Mouse (Mus musculus) intestine, embryonic 14.5 days (tissue): Measurements from ENCODE around the gene Olfr1336. TPM values are rescaled to one million over a fixed set of nuclear protein-coding genes. Genes with fewer than 3 reads are reported as not detected.
"Not testable (repeated sequence)": the region's sequence is repeated elsewhere in the genome, so short reads cannot be mapped to it uniquely, and the experiment has no call there.

Experiments
- ATAC-seq: fragments of 200-750 bp; cut with Nextera tagmentation; replicated peaks from 2 replicates; pipeline ENCODE4 v1.8.0; 2017; ENCODE audit warnings: low read depth, moderate number of reproducible peaks, moderate TSS enrichment, moderate library complexity; ENCODE audit not compliant: low FRiP score, low TSS enrichment
- DNase-seq: peaks from one replicate; pipeline ENCODE4 v3.0.0-alpha.2; 2018; ENCODE audit warnings: low spot score
- H3K27ac ChIP-seq: fragments of 300-500 bp; sonication (generic); 2 replicates; pipeline ENCODE4 v1.5.1; 2014; ENCODE audit warnings: low read depth, mild to moderate bottlenecking, control low read depth
- H3K27me3 ChIP-seq: fragments of 300-500 bp; sonication (generic); replicated peaks from 2 replicates; pipeline ENCODE4 v1.6.1; 2014; ENCODE audit warnings: low read length, control low read depth; ENCODE audit not compliant: control insufficient read depth, insufficient read depth
- H3K36me3 ChIP-seq: fragments of 300-500 bp; sonication (generic); 2 replicates; pipeline ENCODE4 v1.6.1; 2014; ENCODE audit warnings: low read length, control low read depth; ENCODE audit not compliant: control insufficient read depth, insufficient read depth
- H3K4me1 ChIP-seq: fragments of 300-500 bp; sonication (generic); replicated peaks from 2 replicates; pipeline ENCODE4 v1.6.1; 2014; ENCODE audit warnings: low read length, control low read depth, mixed read lengths; ENCODE audit not compliant: control insufficient read depth, insufficient read depth
- H3K4me2 ChIP-seq: fragments of 300-500 bp; sonication (generic); 2 replicates; pipeline ENCODE4 v1.6.1; 2014; ENCODE audit warnings: low read length
- H3K4me3 ChIP-seq: fragments of 300-500 bp; sonication (generic); 2 replicates; pipeline ENCODE4 v1.5.1; 2014; ENCODE audit warnings: low read depth, low read length, control low read depth, mixed read lengths
- H3K9ac ChIP-seq: fragments of 300-500 bp; sonication (generic); 2 replicates; pipeline ENCODE4 v1.6.1; 2014; ENCODE audit warnings: mild to moderate bottlenecking, low read length
- H3K9me3 ChIP-seq: fragments of 300-500 bp; sonication (generic); 2 replicates; pipeline ENCODE4 v1.6.1; 2016; ENCODE audit warnings: low read length, control low read depth; ENCODE audit not compliant: control insufficient read depth
- WGBS: fragments of 180-500 bp; shearing (Covaris S2); extraction: QIAGEN DNeasy Blood & Tissue Kit; methylation state at CpG from one replicate; pipeline ENCODE4 v1.1.7; 2014; 5-methylcytosine and 5-hydroxymethylcytosine counted together
- polyA plus RNA-seq: library from polyadenylated mRNA; unstranded; fragments of >200 nt; fragmentation: Nextera tagmentation; extraction: Ambion mirVana; gene quantifications from 2 replicates; pipeline ENCODE4 v1.2.1, GENCODE M21; 2014

Olfr1336 gene
- polyA plus RNA-seq, 1 experiment from 2014 or later, result not detected

GRCm38 (mm10) chr7:6447771-6448170 is 8.2 kb upstream of the Olfr1336 start:
- H3K9me3 ChIP-seq, result no peaks in the 10 kb centered on the region
- DNase-seq, result no peak
- H3K4me3 ChIP-seq, result no peak overlapping the region
- no peak overlapping the region for H3K4me2 ChIP-seq
- no peaks in the 10 kb centered on the region for H3K36me3 ChIP-seq
- no peaks in the 10 kb centered on the region for H3K4me1 ChIP-seq
- no peak overlapping the region for H3K9ac ChIP-seq
- H3K27me3 ChIP-seq, result no peaks in the 10 kb centered on the region
- no peak overlapping the region for H3K27ac ChIP-seq
- 85% methylated on average over 5 of the region's 5 CpGs for WGBS
- ATAC-seq, result no peak

- 41% methylated on average over 3 of the region's 3 CpGs for WGBS
- no peaks in the 10 kb centered on the region for H3K27me3 ChIP-seq
- H3K4me3 ChIP-seq, result no peak overlapping the region
- H3K4me1 ChIP-seq, result no peaks in the 10 kb centered on the region
- no peaks in the 10 kb centered on the region for H3K9me3 ChIP-seq
- ATAC-seq, result no peak
- H3K4me2 ChIP-seq, result no peak overlapping the region
- DNase-seq, result no peak
- no peaks in the 10 kb centered on the region for H3K36me3 ChIP-seq
- H3K27ac ChIP-seq, result no peak overlapping the region
- H3K9ac ChIP-seq, result no peak overlapping the region
Measured at GRCm38 (mm10) chr7:6456399-6456798, 431 bp downstream of the Olfr1336 start.

GRCm38 (mm10) chr7:6466951-6467350 is 11.0 kb downstream of the Olfr1336 start, which contains the start of gene Olfr1346:
Olfr1346 (plus strand) TSS chr7:6467101.
- Histone ChIP-seq H3K9ac (no peak within 1 kb of the TSS), H3K4me1 (no peaks in the 10 kb centered on the region), H3K4me3 (no peak within 1 kb of the TSS), H3K27ac (no peak within 1 kb of the TSS), H3K27me3 (no peaks in the 10 kb centered on the region), H3K4me2 (no peak within 1 kb of the TSS), H3K9me3 (no peaks in the 10 kb centered on the region), H3K36me3 (no peaks in the 10 kb centered on the region)
- ATAC-seq, result no peak
- no peak for DNase-seq

GRCm38 (mm10) chr7:6477633-6478032 is 21.7 kb downstream of the Olfr1336 start:
- not testable (repeated sequence) for ATAC-seq, H3K4me3 ChIP-seq, H3K4me2 ChIP-seq, H3K36me3 ChIP-seq, H3K27me3 ChIP-seq, H3K9me3 ChIP-seq, H3K27ac ChIP-seq, H3K4me1 ChIP-seq, DNase-seq, H3K9ac ChIP-seq
- WGBS, result 65% methylated on average over 2 of the region's 2 CpGs

GRCm38 (mm10) chr7:6486841-6487240 is 30.9 kb downstream of the Olfr1336 start, which contains the start of gene Olfr5:
Olfr5 (minus strand) TSS chr7:6486941.
- ATAC-seq (no peak), DNase-seq (no peak)
- Histone ChIP-seq H3K9me3 (no peaks in the 10 kb centered on the region), H3K36me3 (no peaks in the 10 kb centered on the region), H3K4me3 (no peak within 1 kb of the TSS), H3K4me1 (no peaks in the 10 kb centered on the region), H3K27me3 (no peaks in the 10 kb centered on the region), H3K27ac (no peak within 1 kb of the TSS), H3K4me2 (no peak within 1 kb of the TSS), H3K9ac (no peak within 1 kb of the TSS)
- WGBS, result 28% methylated on average over 2 of the region's 2 CpGs

- H3K9ac ChIP-seq, result no peak within 1 kb of the TSS
- ATAC-seq (no peak), DNase-seq (no peak)
- no peak within 1 kb of the TSS for H3K4me3 ChIP-seq
- H3K9me3 ChIP-seq, result no peaks in the 10 kb centered on the region
- no peak within 1 kb of the TSS for H3K27ac ChIP-seq
- H3K4me2 ChIP-seq, result no peak within 1 kb of the TSS
- WGBS, result 63% methylated on average over 1 of the region's 1 CpGs
- no peaks in the 10 kb centered on the region for H3K4me1 ChIP-seq
- no peaks in the 10 kb centered on the region for H3K36me3 ChIP-seq
- no peaks in the 10 kb centered on the region for H3K27me3 ChIP-seq
Measured at GRCm38 (mm10) chr7:6499655-6500054, 43.7 kb downstream of the Olfr1336 start, which contains the start of gene Olfr1347. Olfr1347 (minus strand) TSS chr7:6499755.

- H3K9ac ChIP-seq, result no peak within 1 kb of the TSS
- no peaks in the 10 kb centered on the region for H3K9me3 ChIP-seq
- no peak within 1 kb of the TSS for H3K27ac ChIP-seq
- H3K27me3 ChIP-seq, result no peaks in the 10 kb centered on the region
- no peaks in the 10 kb centered on the region for H3K4me1 ChIP-seq
- 78% methylated on average over 1 of the region's 1 CpGs for WGBS
- H3K4me2 ChIP-seq, result no peak within 1 kb of the TSS
- no peak for DNase-seq
- H3K4me3 ChIP-seq, result no peak within 1 kb of the TSS
- ATAC-seq, result no peak
- no peaks in the 10 kb centered on the region for H3K36me3 ChIP-seq
Measured at GRCm38 (mm10) chr7:6508648-6509047, 52.7 kb downstream of the Olfr1336 start, which contains the start of gene Olfr1348. Olfr1348 (minus strand) TSS chr7:6508748.

Other genes starting within 250 kb of the Olfr1336 start
- not detected in 2 replicates for gene Zscan5b, start 233.9 kb upstream of the Olfr1336 start, polyA plus RNA-seq
- not detected in 2 replicates for gene Epp13, start 203.5 kb upstream of the Olfr1336 start, polyA plus RNA-seq
- gene Zfp667, start 169.6 kb upstream of the Olfr1336 start, polyA plus RNA-seq, result 5.7 and 7.9 TPM in 2 replicates
- gene Zfp583, start 124.9 kb upstream of the Olfr1336 start, polyA plus RNA-seq, result 4.0 and 5.3 TPM in 2 replicates
- 1.5 and 2.1 TPM in 2 replicates for gene Gm3854, start 112.4 kb upstream of the Olfr1336 start, polyA plus RNA-seq
- gene Zfp78, start 92.9 kb upstream of the Olfr1336 start, polyA plus RNA-seq, result 2.0 and 2.1 TPM in 2 replicates
- gene Zfp28, start 72.9 kb upstream of the Olfr1336 start, polyA plus RNA-seq, result 8.3 and 10.2 TPM in 2 replicates
- gene Smim17, start 57.5 kb upstream of the Olfr1336 start, polyA plus RNA-seq, result 0.31 and 0.38 TPM in 2 replicates
- gene Gm20715, start 45.9 kb upstream of the Olfr1336 start, polyA plus RNA-seq, result not detected in 2 replicates
- not detected in 2 replicates for gene Olfr1344, start 17.5 kb upstream of the Olfr1336 start, polyA plus RNA-seq
- gene Olfr1346, start 10.9 kb downstream of the Olfr1336 start, polyA plus RNA-seq, result not detected in 2 replicates
- not detected in 2 replicates for gene Olfr5, start 30.8 kb downstream of the Olfr1336 start, polyA plus RNA-seq
- not detected in 2 replicates for gene Olfr1347, start 43.6 kb downstream of the Olfr1336 start, polyA plus RNA-seq
- not detected in 2 replicates for gene Olfr1348, start 52.6 kb downstream of the Olfr1336 start, polyA plus RNA-seq
- not detected in 2 replicates for gene Olfr1349, start 66.8 kb downstream of the Olfr1336 start, polyA plus RNA-seq
- gene Olfr1350, start 108.7 kb downstream of the Olfr1336 start, polyA plus RNA-seq, result not detected in 2 replicates
- gene Zim1, start 240.3 kb downstream of the Olfr1336 start, polyA plus RNA-seq, result 5.1 and 5.7 TPM in 2 replicates